Mouse (Mus musculus) CH12.LX (cell line): Measurements from ENCODE around the gene Galnt14. TPM values are rescaled to one million over a fixed set of nuclear protein-coding genes. Genes with fewer than 3 reads are reported as not detected.

Experiments
- DNase-seq: peaks from one replicate; pipeline ENCODE4 v3.0.0-alpha.2; 2013; ENCODE audit errors: extremely low read depth
- H3K27ac ChIP-seq: 2 replicates; pipeline ENCODE4 v1.5.1; 2012; ENCODE audit warnings: low read depth, mild to moderate bottlenecking, control low read depth, moderate library complexity; ENCODE audit not compliant: insufficient read depth
- H3K27me3 ChIP-seq: replicated peaks from 2 replicates; pipeline ENCODE3; 2012; ENCODE audit warnings: inconsistent platforms
- H3K36me3 ChIP-seq, 2 experiments: replicated peaks in 1 of 2; 2 replicates each; pipeline versions ENCODE3 to v1.6.1; 2012; ENCODE audit warnings: inconsistent platforms in 1 of 2, low read length in 1 of 2, mild to moderate bottlenecking in 1 of 2, mixed read lengths in 1 of 2, moderate library complexity in 1 of 2; ENCODE audit not compliant: control insufficient read depth in 1 of 2, insufficient read depth in 1 of 2
- H3K4me1 ChIP-seq, 2 experiments: 2 replicates each; pipeline ENCODE4 v1.6.1; 2012; ENCODE audit warnings: inconsistent platforms in 1 of 2, moderate library complexity in 1 of 2; ENCODE audit not compliant: insufficient read depth in 2 of 2, control insufficient read depth in 1 of 2
- H3K4me2 ChIP-seq: 2 replicates; pipeline ENCODE4 v1.6.1; 2012; ENCODE audit warnings: low read depth, mild to moderate bottlenecking, control low read depth; ENCODE audit not compliant: poor library complexity, insufficient read depth, severe bottlenecking
- H3K4me3 ChIP-seq, 3 experiments: fragments of 150-350 bp in 1 of 3; sonication (generic) in 1 of 3; replicated peaks in 1 of 3; 2 replicates each; pipeline versions ENCODE3 to v1.5.1; 2011 to 2012; ENCODE audit warnings: low read depth in 2 of 3, low read length in 2 of 3, mild to moderate bottlenecking in 2 of 3, moderate library complexity in 2 of 3, control low read depth in 1 of 3, improper control_type of control experiment in 1 of 3, inconsistent platforms in 1 of 3, mixed read lengths in 1 of 3; ENCODE audit not compliant: poor library complexity in 1 of 3
- H3K79me2 ChIP-seq: replicated peaks from 2 replicates; pipeline ENCODE4 v1.6.1; 2012; ENCODE audit warnings: mild to moderate bottlenecking, moderate library complexity; ENCODE audit not compliant: control insufficient read depth, poor library complexity, insufficient read depth, severe bottlenecking; ENCODE audit errors: extremely low read depth
- H3K9ac ChIP-seq: 2 replicates; pipeline ENCODE4 v1.6.1; 2012; ENCODE audit warnings: low read depth, mild to moderate bottlenecking, control low read depth, moderate library complexity; ENCODE audit not compliant: insufficient read depth
- H3K9me3 ChIP-seq: replicated peaks from 2 replicates; pipeline ENCODE3; 2012; ENCODE audit warnings: low read length, inconsistent platforms, mixed read lengths
- CHD1 ChIP-seq: IDR thresholded peaks from 2 replicates; pipeline ENCODE4 v1.6.1; 2012; ENCODE audit warnings: low read depth, low read length, improper control_type of control experiment, inconsistent platforms
- CTCF ChIP-seq, 2 experiments: IDR thresholded peaks in 1 of 2; conservative IDR thresholded peaks in 1 of 2; 2 replicates each; pipeline ENCODE4 v1.5.1; 2011 to 2012; ENCODE audit warnings: low read depth in 2 of 2, low read length in 2 of 2, improper control_type of control experiment in 1 of 2, inconsistent platforms in 1 of 2, mild to moderate bottlenecking in 1 of 2, moderate library complexity in 1 of 2
- ELF1 ChIP-seq: IDR thresholded peaks from 2 replicates; pipeline ENCODE4 v1.6.1; 2014; ENCODE audit warnings: low read depth, mild to moderate bottlenecking, inconsistent platforms, low read length, improper control_type of control experiment
- EP300 ChIP-seq: IDR thresholded peaks from 2 replicates; pipeline ENCODE4 v1.6.1; 2011; ENCODE audit warnings: low read length, improper control_type of control experiment
- ETS1 ChIP-seq: conservative IDR thresholded peaks from 2 replicates; pipeline ENCODE4 v1.6.1; 2012; ENCODE audit warnings: low read depth, mild to moderate bottlenecking, inconsistent platforms, low read length, improper control_type of control experiment, moderate library complexity
- JUND ChIP-seq: conservative IDR thresholded peaks from 2 replicates; pipeline ENCODE4 v1.6.1; 2011; ENCODE audit warnings: low read depth, low read length, improper control_type of control experiment
- MAZ ChIP-seq: IDR thresholded peaks from 2 replicates; pipeline ENCODE4 v1.6.1; 2012; ENCODE audit warnings: low read depth, mild to moderate bottlenecking, inconsistent platforms, low read length, improper control_type of control experiment, moderate library complexity
- MEF2A ChIP-seq: IDR thresholded peaks from 2 replicates; pipeline ENCODE4 v1.6.1; 2014; ENCODE audit warnings: low read depth, mild to moderate bottlenecking, inconsistent platforms, low read length, improper control_type of control experiment, borderline replicate concordance
- NELFE ChIP-seq: IDR thresholded peaks from 2 replicates; pipeline ENCODE4 v1.6.1; 2011; ENCODE audit warnings: low read depth, low read length, improper control_type of control experiment
- PAX5 ChIP-seq: IDR thresholded peaks from 2 replicates; pipeline ENCODE4 v1.6.1; 2012; ENCODE audit warnings: low read length, inconsistent platforms, mixed read lengths
- POLR2A ChIP-seq: IDR thresholded peaks from 2 replicates; pipeline ENCODE4 v1.6.1; 2011; ENCODE audit warnings: low read depth, mild to moderate bottlenecking, improper control_type of control experiment, low read length
- RAD21 ChIP-seq: IDR thresholded peaks from 2 replicates; pipeline ENCODE4 v1.6.1; 2011; ENCODE audit warnings: low read depth, mild to moderate bottlenecking, low read length, improper control_type of control experiment, moderate library complexity
- RCOR1 ChIP-seq: conservative IDR thresholded peaks from 2 replicates; pipeline ENCODE4 v1.6.1; 2012; ENCODE audit warnings: low read depth, mild to moderate bottlenecking, inconsistent platforms, low read length, improper control_type of control experiment
- SIN3A ChIP-seq: IDR thresholded peaks from 2 replicates; pipeline ENCODE4 v1.6.1; 2012; ENCODE audit warnings: low read length, improper control_type of control experiment, inconsistent platforms
- UBTF ChIP-seq: IDR thresholded peaks from 2 replicates; pipeline ENCODE4 v1.6.1; 2012; ENCODE audit warnings: low read depth, mild to moderate bottlenecking, inconsistent platforms, low read length, improper control_type of control experiment, moderate library complexity
- USF1 ChIP-seq: IDR thresholded peaks from 2 replicates; pipeline ENCODE4 v1.6.1; 2014; ENCODE audit warnings: low read depth, mild to moderate bottlenecking, inconsistent platforms, low read length, improper control_type of control experiment
- ZMIZ1 ChIP-seq: IDR thresholded peaks from 2 replicates; pipeline ENCODE4 v1.6.1; 2012; ENCODE audit warnings: low read depth, mild to moderate bottlenecking, inconsistent platforms, low read length, improper control_type of control experiment
- dilution Hi-C: fragments of 300-500 bp; cut with MboI; formaldehyde crosslinking; loops from 2 replicates; pipeline ENCODE4 v1.14.3; 2020; ENCODE audit warnings: low sequenced_read_pairs; ENCODE audit not compliant: extremely low pct_unique_long_range_greater_than_20kb, extremely low pct_ligation_motif_present
- in situ Hi-C: fragments of 300-500 bp; cut with MboI; formaldehyde crosslinking; loops from 3 replicates; pipeline ENCODE4 v1.14.3; 2019; ENCODE audit warnings: low sequenced_read_pairs, low pct_ligation_motif_present, low pct_unique_long_range_greater_than_20kb, mixed read lengths
- polyA plus RNA-seq: library from polyadenylated mRNA; unstranded; fragments of >175 nt; gene quantifications from 2 replicates; pipeline ENCODE4 v1.2.1, GENCODE M21; 2012; ENCODE audit warnings: low read depth; ENCODE audit not compliant: insufficient read length
- total RNA-seq, 2 experiments: library from RNA; depleted of rRNA; stranded (reverse); fragments of 300-350 nt in 1 of 2; fragments of >200 nt in 1 of 2; gene quantifications; 2 replicates each; pipeline ENCODE4 v1.2.3; 2012 to 2014

Gene Galnt14
- total and polyA plus RNA-seq, 3 experiments = 1.0 to 5.8 (median 2.4) TPM

- in situ Hi-C loops = no loop called here
- Histone ChIP-seq H3K36me3 (no peaks in the 10 kb centered on the region), H3K4me1 (peaks cover 5 to 12% of the 10 kb centered on the region in 2 experiments; a peak in 3 of 4 replicates), H3K27me3 (no peaks in the 10 kb centered on the region), H3K27ac (no peak overlapping the region), H3K79me2 (no peaks in the 10 kb centered on the region), H3K9ac (no peak overlapping the region), H3K4me2 (no peak overlapping the region), H3K9me3 (no peaks in the 10 kb centered on the region), H3K4me3 (no peak overlapping the region)
- dilution Hi-C loops = no loop called here
- no peak for TF ChIP-seq CHD1
- no peak for TF ChIP-seq RCOR1
- TF ChIP-seq RAD21 = no peak
- no peak for TF ChIP-seq ELF1
- no peak for TF ChIP-seq MAZ
- no peak for TF ChIP-seq POLR2A
- no peak for DNase-seq
These were observed 161.3 kb downstream of the Galnt14 start for GRCm38 (mm10) chr17:73548783-73549566.

DNA sequence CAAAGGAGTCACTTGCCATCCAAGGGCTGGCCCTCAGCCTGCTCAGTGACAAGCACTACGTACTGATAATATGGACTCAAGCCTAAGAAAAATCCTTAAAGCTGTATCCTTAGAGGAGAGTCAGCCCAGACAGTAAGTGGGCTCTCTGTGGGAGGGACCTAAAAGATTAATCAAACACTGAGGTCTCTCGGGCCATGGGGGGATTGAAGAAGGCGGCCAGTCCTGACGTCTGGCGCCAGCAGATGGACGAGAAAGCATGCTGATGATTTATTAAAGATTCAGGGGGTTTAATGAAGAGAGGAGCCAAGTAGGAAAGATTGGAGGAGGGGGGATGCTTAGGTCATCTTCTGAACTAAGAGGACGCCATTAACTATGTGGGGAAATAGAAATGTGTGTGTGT is 162.1 kb downstream of the Galnt14 start:
- no peak overlapping the region for H3K4me3 ChIP-seq
- no peak overlapping the region for H3K27ac ChIP-seq
- no peaks in the 10 kb centered on the region for H3K27me3 ChIP-seq
- no peak overlapping the region for H3K9ac ChIP-seq
- no peaks in the 10 kb centered on the region for H3K9me3 ChIP-seq
- peaks cover 5 to 12% of the 10 kb centered on the region in 2 experiments; a peak in 3 of 4 replicates for H3K4me1 ChIP-seq
- H3K79me2 ChIP-seq = no peaks in the 10 kb centered on the region
- H3K36me3 ChIP-seq = no peaks in the 10 kb centered on the region
- DNase-seq = no peak
- no peak for TF ChIP-seq PAX5
- no peak for TF ChIP-seq USF1
- no peak for TF ChIP-seq UBTF
- no peak for TF ChIP-seq EP300
- no peak for TF ChIP-seq CTCF (conservative IDR thresholded peaks at IDR 0.05 in 1 of 2, IDR thresholded peaks at IDR 0.05 in 1 of 2; ENCODE audit: low read depth in 2 of 2, low read length in 2 of 2)
- TF ChIP-seq NELFE = no peak
- no peak for TF ChIP-seq JUND
- no peak for TF ChIP-seq ZMIZ1
- TF ChIP-seq ETS1 = no peak
- no peak for TF ChIP-seq MEF2A
- no peak for TF ChIP-seq SIN3A
- H3K4me2 ChIP-seq = no peak overlapping the region
- dilution Hi-C loops = no loop called here
- in situ Hi-C loops = no loop called here
